Mouse (Mus musculus) hindbrain, embryonic 16.5 days (tissue): ENCODE results near the gene Vps36. TPM values are rescaled to one million over a fixed set of nuclear protein-coding genes. Genes with fewer than 3 reads are reported as not detected.

Source experiments
- ATAC-seq: fragments of 200-750 bp; cut with Nextera tagmentation; 2 replicates; pipeline ENCODE4 v1.8.0; 2017; ENCODE audit warnings: moderate TSS enrichment, moderate library complexity
- H3K27ac ChIP-seq: fragments of 300-500 bp; sonication (generic); 2 replicates; pipeline ENCODE4 v1.5.1; 2014; ENCODE audit warnings: low read depth, mild to moderate bottlenecking, control low read depth, low read length, moderate library complexity
- H3K27me3 ChIP-seq: fragments of 300-500 bp; sonication (generic); replicated peaks from 2 replicates; pipeline ENCODE4 v1.6.1; 2014; ENCODE audit warnings: low read length; ENCODE audit not compliant: control insufficient read depth, insufficient read depth
- H3K36me3 ChIP-seq: fragments of 300-500 bp; sonication (generic); 2 replicates; pipeline ENCODE4 v1.6.1; 2014; ENCODE audit warnings: mild to moderate bottlenecking, low read length, moderate library complexity, mixed read lengths; ENCODE audit not compliant: control insufficient read depth, insufficient read depth
- H3K4me1 ChIP-seq: fragments of 300-500 bp; sonication (generic); 2 replicates; pipeline ENCODE4 v1.6.1; 2014; ENCODE audit warnings: low read depth, low read length; ENCODE audit not compliant: control insufficient read depth, insufficient read depth
- H3K4me2 ChIP-seq: fragments of 300-500 bp; sonication (generic); 2 replicates; pipeline ENCODE4 v1.6.1; 2014; ENCODE audit warnings: mild to moderate bottlenecking, low read length, control low read depth, moderate library complexity
- H3K4me3 ChIP-seq: fragments of 300-500 bp; sonication (generic); 2 replicates; pipeline ENCODE4 v1.5.1; 2014; ENCODE audit warnings: mild to moderate bottlenecking, low read length, control low read depth, moderate library complexity
- H3K9ac ChIP-seq: fragments of 300-500 bp; sonication (generic); 2 replicates; pipeline ENCODE4 v1.6.1; 2014; ENCODE audit warnings: low read depth, mild to moderate bottlenecking, control low read depth, low read length, moderate library complexity
- H3K9me3 ChIP-seq: fragments of 300-500 bp; sonication (generic); 2 replicates; pipeline ENCODE4 v1.6.1; 2014; ENCODE audit warnings: mild to moderate bottlenecking, low read length, moderate library complexity; ENCODE audit not compliant: control insufficient read depth
- WGBS: fragments of 180-500 bp; shearing (Covaris S2); extraction: QIAGEN DNeasy Blood & Tissue Kit; methylation state at CpG from one replicate; pipeline ENCODE4 v1.1.7; 2014; 5-methylcytosine and 5-hydroxymethylcytosine counted together
- polyA plus RNA-seq: library from polyadenylated mRNA; unstranded; fragments of >200 nt; fragmentation: Nextera tagmentation; extraction: Ambion mirVana; gene quantifications from 2 replicates; pipeline ENCODE4 v1.2.1, GENCODE M21; 2015

Vps36 gene
- 41.4 and 44.3 TPM in 2 replicates for polyA plus RNA-seq

- H3K4me2 ChIP-seq = peak within 1 kb of the TSS; percentile 64
- no peaks in the 10 kb centered on the region for H3K27me3 ChIP-seq
- H3K27ac ChIP-seq = peak within 1 kb of the TSS; percentile 97
- H3K36me3 ChIP-seq = no peaks in the 10 kb centered on the region
- H3K4me1 ChIP-seq = peaks cover 6% of the 10 kb centered on the region
- H3K9me3 ChIP-seq = no peaks in the 10 kb centered on the region
- H3K4me3 ChIP-seq = peak within 1 kb of the TSS; percentile 96
- peak within 1 kb of the TSS; percentile 99 for H3K9ac ChIP-seq
- peak; percentile 96 for ATAC-seq
- under 1% methylated on average over 61 of the region's 73 CpGs for WGBS
Measured at GRCm38 (mm10) chr8:22192660-22193431, at the start of gene Vps36. Vps36 (plus strand) TSS chr8:22192809.

GRCm38 (mm10) chr8:22143764-22144491 lies 48.7 kb upstream of the Vps36 start:
- Histone ChIP-seq H3K9me3 (no peaks in the 10 kb centered on the region), H3K4me2 (no peak overlapping the region), H3K4me3 (no peak overlapping the region), H3K9ac (no peak overlapping the region), H3K36me3 (no peaks in the 10 kb centered on the region; the same call in 1 of the 2 replicates), H3K4me1 (no peaks in the 10 kb centered on the region), H3K27me3 (no peaks in the 10 kb centered on the region), H3K27ac (no peak overlapping the region)
- ATAC-seq = peak; percentile 64; the same call in 1 of the 2 replicates
- 83% methylated on average over 1 of the region's 1 CpGs for WGBS

- Histone ChIP-seq H3K27me3 (no peaks in the 10 kb centered on the region), H3K9ac (no peak overlapping the region), H3K4me3 (no peak overlapping the region), H3K36me3 (no peaks in the 10 kb centered on the region), H3K4me1 (no peaks in the 10 kb centered on the region), H3K27ac (no peak overlapping the region), H3K4me2 (no peak overlapping the region), H3K9me3 (no peaks in the 10 kb centered on the region)
- 82% methylated on average over 6 of the region's 6 CpGs for WGBS
- ATAC-seq = no peak
Measured at GRCm38 (mm10) chr8:22145831-22146230, 46.8 kb upstream of the Vps36 start.

GRCm38 (mm10) chr8:22147706-22148366 lies 44.8 kb upstream of the Vps36 start:
- H3K4me2 ChIP-seq = no peak overlapping the region
- no peaks in the 10 kb centered on the region for H3K9me3 ChIP-seq
- H3K4me1 ChIP-seq = no peaks in the 10 kb centered on the region
- H3K9ac ChIP-seq = no peak overlapping the region
- H3K36me3 ChIP-seq = no peaks in the 10 kb centered on the region
- 80% methylated on average over 9 of the region's 9 CpGs for WGBS
- H3K27me3 ChIP-seq = no peaks in the 10 kb centered on the region
- no peak overlapping the region for H3K4me3 ChIP-seq
- ATAC-seq = no peak
- no peak overlapping the region for H3K27ac ChIP-seq

- whole genome bisulfite sequencing = 95% methylated on average over 7 of the region's 7 CpGs
- no peaks in the 10 kb centered on the region for H3K27me3 ChIP-seq
- H3K4me3 ChIP-seq = no peak overlapping the region
- no peaks in the 10 kb centered on the region for H3K4me1 ChIP-seq
- no peaks in the 10 kb centered on the region for H3K9me3 ChIP-seq
- H3K27ac ChIP-seq = no peak overlapping the region
- no peak for ATAC-seq
- H3K9ac ChIP-seq = no peak overlapping the region
- H3K4me2 ChIP-seq = no peak overlapping the region
- H3K36me3 ChIP-seq = no peaks in the 10 kb centered on the region
Measured at GRCm38 (mm10) chr8:22148367-22148740, 44.3 kb upstream of the Vps36 start.

GRCm38 (mm10) chr8:22149643-22150344 lies 42.8 kb upstream of the Vps36 start:
- no peak overlapping the region for H3K27ac ChIP-seq
- WGBS = 93% methylated on average over 11 of the region's 11 CpGs
- no peaks in the 10 kb centered on the region for H3K36me3 ChIP-seq
- no peaks in the 10 kb centered on the region for H3K27me3 ChIP-seq
- no peaks in the 10 kb centered on the region for H3K4me1 ChIP-seq
- no peaks in the 10 kb centered on the region for H3K9me3 ChIP-seq
- H3K4me2 ChIP-seq = no peak overlapping the region
- no peak for ATAC-seq
- no peak overlapping the region for H3K9ac ChIP-seq
- no peak overlapping the region for H3K4me3 ChIP-seq

- H3K4me1 ChIP-seq = no peaks in the 10 kb centered on the region
- H3K4me3 ChIP-seq = no peak overlapping the region
- 74% methylated on average over 3 of the region's 3 CpGs for WGBS
- peaks cover 3% of the 10 kb centered on the region; the same call in 1 of the 2 replicates for H3K36me3 ChIP-seq
- H3K4me2 ChIP-seq = no peak overlapping the region
- H3K27ac ChIP-seq = no peak overlapping the region
- H3K9me3 ChIP-seq = no peaks in the 10 kb centered on the region
- no peak overlapping the region for H3K9ac ChIP-seq
- no peak for ATAC-seq
- H3K27me3 ChIP-seq = no peaks in the 10 kb centered on the region
Measured at GRCm38 (mm10) chr8:22150345-22150663, 42.3 kb upstream of the Vps36 start.

GRCm38 (mm10) chr8:22162206-22162605 lies 30.4 kb upstream of the Vps36 start:
- H3K9me3 ChIP-seq = no peaks in the 10 kb centered on the region
- H3K27me3 ChIP-seq = no peaks in the 10 kb centered on the region
- ATAC-seq = no peak
- no peak overlapping the region for H3K4me2 ChIP-seq
- H3K9ac ChIP-seq = no peak overlapping the region
- no peak overlapping the region for H3K27ac ChIP-seq
- H3K36me3 ChIP-seq = 0 out of 2 replicates have a peak, but pooled peaks cover 3% of the 10 kb centered on the region
- whole genome bisulfite sequencing = 91% methylated on average over 8 of the region's 8 CpGs
- H3K4me3 ChIP-seq = no peak overlapping the region
- peaks cover 2% of the 10 kb centered on the region for H3K4me1 ChIP-seq
